8 mouse cellular contexts compared by ENCODE assay signal in genomic region chr1:165709629-165710256, GRCm38 (mm10). TPM values are rescaled to one million over a fixed set of nuclear protein-coding genes. Genes with fewer than 3 reads are reported as not detected.
DNase-seq lines count a peak whose midpoint lies in the region; ATAC-seq and TF ChIP-seq lines count a peak whose summit lies in the region.

Gene Rcsd1 (minus strand): TSS chr1:165709757.

- DNase-seq in B cell, adult 2 months: peak; percentile 63 to 71
- peak; percentile 70 for DNase-seq in G1E (ENCODE audit: low spot score)
- DNase-seq in gastrocnemius, adult 2 months: no peak
- peak; percentile 87 for DNase-seq in induced T-regulatory cell, adult 2 months (ENCODE audit: low read depth)
- no peak for DNase-seq in cerebellum, postnatal 10 days
- DNase-seq in cerebellum, postnatal 25 days: no peak
- DNase-seq in urinary bladder, postnatal 25 days (ENCODE audit: low spot score): no peak

- H3K9me3 ChIP-seq in G1E (replicated peaks): no peaks in the 10 kb centered on the region
- H3K9me3 ChIP-seq in midbrain, embryonic 15.5 days: no peaks in the 10 kb centered on the region

- WGBS in midbrain, embryonic 15.5 days: 67% methylated on average over 5 of the region's 5 CpGs

- H3K4me1 ChIP-seq in G1E (ENCODE audit: insufficient read depth, low read depth, low read length): peaks cover 72% of the 10 kb centered on the region
- H3K4me1 ChIP-seq in midbrain, embryonic 15.5 days: peaks cover 10% of the 10 kb centered on the region

- peaks cover 19% of the 10 kb centered on the region for H3K36me3 ChIP-seq in G1E (replicated peaks)
- no peaks in the 10 kb centered on the region for H3K36me3 ChIP-seq in midbrain, embryonic 15.5 days (replicated peaks)

- no peak for TF ChIP-seq CTCF in G1E (IDR thresholded peaks at IDR 0.05; ENCODE audit: low read depth, low read length)
- no peak for TF ChIP-seq CTCF in gastrocnemius, adult 2 months (IDR thresholded peaks at IDR 0.05)

- H3K27me3 ChIP-seq in G1E (ENCODE audit: insufficient read depth, low read length): peaks cover 4% of the 10 kb centered on the region; the same call in 1 of the 2 replicates
- H3K27me3 ChIP-seq in midbrain, embryonic 15.5 days (replicated peaks): peaks cover 27% of the 10 kb centered on the region

- intact Hi-C loops in gastrocnemius, adult 2 months (cut with DNase I): loop anchor here (5.0 kb wide), 1 partner anchor 42 kb away; no protein-coding TSS in a partner anchor

- H3K4me3 ChIP-seq in G1E (ENCODE audit: low read depth, low read length): peak within 1 kb of the TSS; percentile 75; the same call in 1 of the 2 replicates
- peak within 1 kb of the TSS; percentile 89 for H3K4me3 ChIP-seq in gastrocnemius, adult 2 months
- H3K4me3 ChIP-seq in midbrain, embryonic 15.5 days: no peak within 1 kb of the TSS

- H3K27ac ChIP-seq in gastrocnemius, adult 2 months: peak within 1 kb of the TSS; percentile 99
- H3K27ac ChIP-seq in midbrain, embryonic 15.5 days: no peak within 1 kb of the TSS

- peak within 1 kb of the TSS; percentile 100; the same call in 1 of the 2 replicates for H3K4me2 ChIP-seq in midbrain, embryonic 15.5 days

- no peak within 1 kb of the TSS for H3K9ac ChIP-seq in midbrain, embryonic 15.5 days

- ATAC-seq in G1E (ENCODE audit: extremely low read depth, insufficient number of reproducible peaks, low FRiP score, poor library complexity, severe bottlenecking): peak; percentile 83
- ATAC-seq in midbrain, embryonic 15.5 days (replicated peaks): no peak

RNA-seq across cellular contexts. Expression of gene Rcsd1, which starts in this region (rescaled TPM):
- 14.2 and 16.1 TPM in 2 replicates for total RNA-seq in G1E (2014; fragmentation: Nextera tagmentation)
- 15.8 and 15.9 TPM in 2 replicates for total RNA-seq in G1E (2017)
- polyA plus RNA-seq in G1E (2012): 24.9 and 27.3 TPM in 2 replicates
- 10 to 100 TPM; 93.3 to 95.0 TPM for total RNA-seq in gastrocnemius, adult 2 months (2021)
- 9.6 and 10.2 TPM in 2 replicates for polyA plus RNA-seq in midbrain, embryonic 15.5 days (2015; fragmentation: Nextera tagmentation; extraction: Ambion mirVana)

Comparison
In these comparisons a context has a peak if more than half of its experiments do, and no peak if none do; other contexts are left out.
1. RNA of gene Rcsd1 (total RNA-seq): 93.3 to 95.0 TPM in gastrocnemius, adult 2 months; 14.2 to 16.1 TPM in G1E; every median in the first group is over 4 times any median in the second.
2. DNase-seq: peak in B cell, adult 2 months (2 of 2), G1E (single experiment) and induced T-regulatory cell, adult 2 months (single experiment); none in gastrocnemius, adult 2 months (single experiment), cerebellum, postnatal 10 days (0 of 2), cerebellum, postnatal 25 days (0 of 2) and urinary bladder, postnatal 25 days (single experiment).